Mouse (Mus musculus) thymus, adult 2 months (tissue): ENCODE measurements around the gene Pid1.

Experiments used
- CTCF ChIP-seq: fragments of 200-500 bp; IDR thresholded peaks from 2 replicates; pipeline ENCODE4 v1.5.1; 2012; ENCODE audit warnings: mild to moderate bottlenecking, control low read depth, low read length, moderate library complexity, borderline replicate concordance; ENCODE audit not compliant: control insufficient read depth, poor library complexity, insufficient read depth; ENCODE audit errors: extremely low read depth
- POLR2A ChIP-seq: fragments of 200-500 bp; IDR thresholded peaks from 2 replicates; pipeline ENCODE4 v1.6.1; 2012; ENCODE audit warnings: mild to moderate bottlenecking, low read length, control low read depth, moderate library complexity; ENCODE audit not compliant: control insufficient read depth, poor library complexity, insufficient read depth; ENCODE audit errors: extremely low read depth

DNA sequence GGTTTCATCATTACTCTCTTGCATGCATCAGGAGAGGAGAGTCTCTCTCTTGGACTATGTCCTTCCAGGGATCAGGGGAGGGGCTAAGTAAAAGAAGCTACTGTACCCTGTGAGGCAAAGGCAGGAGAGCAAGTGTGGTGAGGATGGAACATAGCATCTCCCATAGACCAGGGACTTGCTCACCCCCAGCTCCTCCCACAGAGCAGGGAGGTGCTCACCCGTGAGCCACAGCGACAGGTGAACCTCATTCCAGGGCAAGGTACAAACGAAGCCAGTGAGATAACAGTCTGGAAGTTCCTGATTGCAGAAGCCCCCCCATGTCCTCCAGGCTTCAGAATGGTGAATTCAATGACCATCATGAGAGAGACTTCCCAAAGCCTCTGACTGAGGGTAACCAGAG is 2.6 kb downstream of the Pid1 start:
- no peak for TF ChIP-seq POLR2A
- no peak for TF ChIP-seq CTCF
